Mouse (Mus musculus) kidney, adult 18-20 months (tissue): ENCODE data around the gene Rab24.

ENCODE experiments used
- DNase-seq: peaks from one replicate; pipeline ENCODE4 v3.0.0; 2021

Rab24 gene

GRCm38 (mm10) chr13:55328641-55329040, 6.9 kb upstream of the Rab24 start:
- DNase-seq, result no peak

GRCm38 (mm10) chr13:55328171-55328570, 6.4 kb upstream of the Rab24 start:
- no peak for DNase-seq

GRCm38 (mm10) chr13:55327633-55328032, 5.9 kb upstream of the Rab24 start:
- peak; percentile 84 for DNase-seq

- no peak for DNase-seq
Measured at GRCm38 (mm10) chr13:55327169-55327568, 5.4 kb upstream of the Rab24 start.

- DNase-seq, result no peak
Measured at GRCm38 (mm10) chr13:55325596-55325995, 3.9 kb upstream of the Rab24 start.

GRCm38 (mm10) chr13:55322130-55322825, 532 bp upstream of the Rab24 start:
- peak; percentile 67 for DNase-seq

GRCm38 (mm10) chr13:55319931-55320533, 1.7 kb downstream of the Rab24 start, which contains the start of gene Prelid1:
Prelid1 (plus strand) TSS chr13:55320500.
- DNase-seq, result no peak

- no peak for DNase-seq
Measured at GRCm38 (mm10) chr13:55318351-55318750, 3.4 kb downstream of the Rab24 start.

GRCm38 (mm10) chr13:55314891-55315412, 6.8 kb downstream of the Rab24 start:
- DNase-seq, result no peak

GRCm38 (mm10) chr13:55313051-55313450, 8.7 kb downstream of the Rab24 start:
- no peak for DNase-seq

- no peak for DNase-seq
Measured at GRCm38 (mm10) chr13:55312028-55312630, 9.6 kb downstream of the Rab24 start.

GRCm38 (mm10) chr13:55300913-55301312, 20.8 kb downstream of the Rab24 start:
- no peak for DNase-seq

- no peak for DNase-seq
Measured at GRCm38 (mm10) chr13:55296760-55297159, 25.0 kb downstream of the Rab24 start.

- no peak for DNase-seq
Measured at GRCm38 (mm10) chr13:55288854-55289253, 32.9 kb downstream of the Rab24 start.

GRCm38 (mm10) chr13:55277646-55278045, 44.1 kb downstream of the Rab24 start:
- DNase-seq, result no peak

- DNase-seq, result no peak
Measured at GRCm38 (mm10) chr13:55277203-55277602, 44.5 kb downstream of the Rab24 start.
